Mouse (Mus musculus) myocyte (in vitro differentiated cells): ENCODE measurements around the gene Hs2st1. TPM values are rescaled to one million over a fixed set of nuclear protein-coding genes. Genes with fewer than 3 reads are reported as not detected.

Experiments used
- H3K27me3 ChIP-seq: one replicate; pipeline ENCODE4 v1.6.1; 2011; ENCODE audit not compliant: control insufficient read depth, insufficient read depth, insufficient read length
- H3K36me3 ChIP-seq: one replicate; pipeline ENCODE4 v1.6.1; 2011; ENCODE audit not compliant: control insufficient read depth, insufficient read depth
- H3K4me2 ChIP-seq: one replicate; pipeline ENCODE4 v1.6.1; 2011; ENCODE audit warnings: low read depth, control low read depth
- H3K4me3 ChIP-seq: one replicate; pipeline ENCODE4 v1.5.1; 2011; ENCODE audit warnings: mild to moderate bottlenecking, control low read depth, moderate library complexity
- H3K79me2 ChIP-seq: one replicate; pipeline ENCODE4 v1.6.1; 2011; ENCODE audit not compliant: control insufficient read depth, insufficient read depth
- H3ac ChIP-seq: one replicate; pipeline ENCODE4 v1.6.1; 2011; ENCODE audit not compliant: control insufficient read depth, insufficient read length
- CEBPB ChIP-seq: IDR thresholded peaks from 2 replicates; pipeline ENCODE4 v1.6.1; 2011; ENCODE audit warnings: mild to moderate bottlenecking, moderate library complexity; ENCODE audit not compliant: poor library complexity, insufficient read depth, severe bottlenecking
- E2F4 ChIP-seq: IDR thresholded peaks from one replicate; pipeline ENCODE4 v1.6.1; 2011; ENCODE audit warnings: mild to moderate bottlenecking, control low read depth, moderate library complexity; ENCODE audit not compliant: insufficient read depth
- MAX ChIP-seq: IDR thresholded peaks from one replicate; pipeline ENCODE4 v1.6.1; 2011; ENCODE audit warnings: low read depth, mild to moderate bottlenecking, control low read depth
- MYOD1 ChIP-seq, 3 experiments: IDR thresholded peaks; one replicate each; pipeline ENCODE4 v1.6.1; 2011; ENCODE audit warnings: control low read depth in 2 of 3, low read depth in 2 of 3, mild to moderate bottlenecking in 2 of 3, moderate library complexity in 1 of 3; ENCODE audit not compliant: insufficient read length in 2 of 3, control insufficient read depth in 1 of 3
- MYOG ChIP-seq, 3 experiments: IDR thresholded peaks; one replicate each; pipeline ENCODE4 v1.6.1; 2011; ENCODE audit warnings: control low read depth in 2 of 3, low read depth in 2 of 3, mild to moderate bottlenecking in 2 of 3; ENCODE audit not compliant: insufficient read length in 2 of 3, control insufficient read depth in 1 of 3, insufficient read depth in 1 of 3
- POLR2A ChIP-seq: IDR thresholded peaks from one replicate; pipeline ENCODE4 v1.6.1; 2011; ENCODE audit warnings: low read depth, mild to moderate bottlenecking, control low read depth, moderate library complexity; ENCODE audit not compliant: insufficient read length
- POLR2AphosphoS2 ChIP-seq: IDR thresholded peaks from one replicate; pipeline ENCODE4 v1.6.1; 2011; ENCODE audit warnings: low read depth, control low read depth; ENCODE audit not compliant: insufficient read length
- REST ChIP-seq: IDR thresholded peaks from one replicate; pipeline ENCODE4 v1.6.1; 2011; ENCODE audit warnings: mild to moderate bottlenecking, control low read depth, moderate library complexity; ENCODE audit not compliant: insufficient read depth, insufficient read length
- SRF ChIP-seq: IDR thresholded peaks from one replicate; pipeline ENCODE4 v1.6.1; 2011; ENCODE audit warnings: low read depth; ENCODE audit not compliant: control insufficient read depth, insufficient read length
- TCF12 ChIP-seq: IDR thresholded peaks from one replicate; pipeline ENCODE4 v1.6.1; 2011; ENCODE audit warnings: mild to moderate bottlenecking, control low read depth; ENCODE audit not compliant: poor library complexity, insufficient read depth, severe bottlenecking
- TCF3 ChIP-seq: IDR thresholded peaks from one replicate; pipeline ENCODE4 v1.6.1; 2011; ENCODE audit warnings: low read depth, control low read depth; ENCODE audit not compliant: insufficient read length
- USF1 ChIP-seq: IDR thresholded peaks from one replicate; pipeline ENCODE4 v1.6.1; 2011; ENCODE audit warnings: low read depth, mild to moderate bottlenecking, control low read depth, moderate library complexity
- polyA plus RNA-seq: library from polyadenylated mRNA; unstranded; fragments of >200 nt; fragmentation: generic; extraction: Trizol; gene quantifications from one replicate; pipeline ENCODE4 v1.2.1, GENCODE M21; 2012; ENCODE audit warnings: missing spikeins

Gene Hs2st1
- polyA plus RNA-seq, 1 experiment: 16.2 TPM

DNA sequence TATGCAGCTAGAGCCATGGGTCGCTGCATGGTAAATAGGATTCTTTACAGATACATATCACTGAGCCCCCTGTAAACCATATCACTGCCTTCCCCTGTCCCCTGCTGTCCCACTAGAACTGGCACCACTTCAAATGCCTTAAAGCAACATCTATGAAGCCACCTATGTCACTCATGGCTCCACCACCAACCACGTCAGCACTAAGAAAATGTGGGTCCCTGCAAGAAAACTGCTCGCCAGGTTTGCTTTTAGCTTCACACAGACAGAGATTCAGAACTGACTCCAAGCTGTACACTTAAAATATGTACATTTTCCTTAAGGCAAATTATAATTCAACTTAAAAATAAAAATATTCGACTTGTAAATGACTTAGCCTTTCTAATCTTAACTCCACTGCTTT, 34.9 kb downstream of the Hs2st1 start:
- Histone ChIP-seq H3K36me3 (no peaks in the 10 kb centered on the region), H3K4me3 (no peak overlapping the region), H3K79me2 (peaks cover 95% of the 10 kb centered on the region), H3K27me3 (no peaks in the 10 kb centered on the region), H3ac (no peak overlapping the region), H3K4me2 (no peak overlapping the region)
- TF ChIP-seq TCF12 (no peak), REST (no peak), MAX (no peak), POLR2AphosphoS2 (no peak), MYOG (IDR thresholded peaks at IDR 0.05; ENCODE audit: control insufficient read depth in 1 of 3, insufficient read depth in 1 of 3, insufficient read length in 2 of 3, low read depth in 2 of 3) (no peak), MYOD1 (IDR thresholded peaks at IDR 0.05; ENCODE audit: control insufficient read depth in 1 of 3, insufficient read length in 2 of 3, low read depth in 2 of 3) (no peak), USF1 (no peak), CEBPB (no peak), TCF3 (no peak), SRF (no peak), E2F4 (no peak)

GRCm38 (mm10) chr3:144531023-144531422, 39.0 kb downstream of the Hs2st1 start:
- no peak for TF ChIP-seq MYOD1 (IDR thresholded peaks at IDR 0.05; ENCODE audit: control insufficient read depth in 1 of 3, insufficient read length in 2 of 3, low read depth in 2 of 3)
- no peak for TF ChIP-seq TCF3
- TF ChIP-seq REST: no peak
- no peak for TF ChIP-seq SRF
- TF ChIP-seq MYOG (IDR thresholded peaks at IDR 0.05; ENCODE audit: control insufficient read depth in 1 of 3, insufficient read depth in 1 of 3, insufficient read length in 2 of 3, low read depth in 2 of 3): no peak
- no peak for TF ChIP-seq E2F4
- TF ChIP-seq USF1: no peak
- TF ChIP-seq POLR2AphosphoS2: no peak
- TF ChIP-seq MAX: no peak
- no peak for TF ChIP-seq TCF12
- TF ChIP-seq POLR2A: no peak
- no peak for TF ChIP-seq CEBPB
- Histone ChIP-seq H3ac (no peak overlapping the region), H3K79me2 (peaks cover 94% of the 10 kb centered on the region), H3K36me3 (no peaks in the 10 kb centered on the region), H3K4me2 (no peak overlapping the region), H3K27me3 (no peaks in the 10 kb centered on the region), H3K4me3 (no peak overlapping the region)

DNA sequence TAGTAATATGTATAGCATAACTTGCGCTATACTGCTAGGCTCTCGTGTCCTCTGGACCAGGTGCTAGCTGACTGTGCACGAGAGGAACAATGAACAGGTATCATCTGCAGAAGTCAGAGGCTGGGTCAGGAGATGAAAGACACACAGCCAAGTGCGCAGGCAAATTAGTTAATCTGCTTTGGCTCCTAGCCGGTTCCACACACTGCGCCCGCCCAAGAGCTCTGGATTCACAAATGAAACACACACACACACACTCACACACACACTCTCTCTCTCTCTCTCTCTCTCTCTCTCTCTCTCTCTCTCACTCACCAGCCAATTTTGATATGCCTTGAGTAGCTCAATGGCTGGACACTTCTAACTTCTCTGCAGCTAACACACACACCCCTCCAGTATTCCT, 42.1 kb downstream of the Hs2st1 start:
- no peak for TF ChIP-seq SRF
- no peak for TF ChIP-seq REST
- TF ChIP-seq MYOD1 (IDR thresholded peaks at IDR 0.05; ENCODE audit: control insufficient read depth in 1 of 3, insufficient read length in 2 of 3, low read depth in 2 of 3): no peak
- no peak for TF ChIP-seq MYOG (IDR thresholded peaks at IDR 0.05; ENCODE audit: control insufficient read depth in 1 of 3, insufficient read depth in 1 of 3, insufficient read length in 2 of 3, low read depth in 2 of 3)
- no peak for TF ChIP-seq USF1
- no peak for TF ChIP-seq MAX
- TF ChIP-seq POLR2A: no peak
- no peak for TF ChIP-seq CEBPB
- no peak overlapping the region for H3K4me3 ChIP-seq
- H3K27me3 ChIP-seq: no peaks in the 10 kb centered on the region
- no peak overlapping the region for H3K4me2 ChIP-seq
- H3K79me2 ChIP-seq: peaks cover 92% of the 10 kb centered on the region
- no peaks in the 10 kb centered on the region for H3K36me3 ChIP-seq
- H3ac ChIP-seq: no peak overlapping the region

GRCm38 (mm10) chr3:144519581-144520272, 50.3 kb downstream of the Hs2st1 start:
- H3K4me3 ChIP-seq: no peak overlapping the region
- TF ChIP-seq POLR2AphosphoS2: no peak
- TF ChIP-seq E2F4: no peak
- no peak for TF ChIP-seq MAX
- TF ChIP-seq MYOG (IDR thresholded peaks at IDR 0.05; ENCODE audit: control insufficient read depth in 1 of 3, insufficient read depth in 1 of 3, insufficient read length in 2 of 3, low read depth in 2 of 3): no peak
- no peak for TF ChIP-seq TCF3
- TF ChIP-seq USF1: no peak
- no peak for TF ChIP-seq SRF
- TF ChIP-seq POLR2A: no peak
- no peak for TF ChIP-seq TCF12
- no peak for TF ChIP-seq REST
- no peak for TF ChIP-seq MYOD1 (IDR thresholded peaks at IDR 0.05; ENCODE audit: control insufficient read depth in 1 of 3, insufficient read length in 2 of 3, low read depth in 2 of 3)
- no peak for TF ChIP-seq CEBPB
- peaks cover 97% of the 10 kb centered on the region for H3K79me2 ChIP-seq
- H3K27me3 ChIP-seq: no peaks in the 10 kb centered on the region
- no peak overlapping the region for H3K4me2 ChIP-seq
- no peaks in the 10 kb centered on the region for H3K36me3 ChIP-seq
- H3ac ChIP-seq: no peak overlapping the region
